Mouse (Mus musculus) bone marrow macrophage, adult 2 months (primary cell): Measurements from ENCODE around the gene Gm20388. TPM values are rescaled to one million over a fixed set of nuclear protein-coding genes. Genes with fewer than 3 reads are reported as not detected.

ENCODE experiments used
- H3K27ac ChIP-seq: 2 replicates; pipeline ENCODE4 v1.5.1; 2012; ENCODE audit warnings: low read depth, low read length; ENCODE audit not compliant: insufficient read depth
- H3K4me1 ChIP-seq: 2 replicates; pipeline ENCODE4 v1.6.1; 2012; ENCODE audit warnings: low read length; ENCODE audit not compliant: control insufficient read depth, insufficient read depth
- H3K4me3 ChIP-seq: 2 replicates; pipeline ENCODE4 v1.5.1; 2012; ENCODE audit warnings: mild to moderate bottlenecking, low read length, moderate library complexity; ENCODE audit not compliant: insufficient read depth
- CTCF ChIP-seq: IDR thresholded peaks from 2 replicates; pipeline ENCODE4 v1.5.1; 2012; ENCODE audit warnings: low read depth, mild to moderate bottlenecking, low read length, moderate library complexity
- POLR2A ChIP-seq: IDR thresholded peaks from 2 replicates; pipeline ENCODE4 v1.6.1; 2012; ENCODE audit warnings: mild to moderate bottlenecking, low read depth, low read length, borderline replicate concordance
- polyA plus RNA-seq: library from polyadenylated mRNA; stranded (reverse); fragments of >200 nt; gene quantifications from 2 replicates; pipeline ENCODE4 v1.2.4, GENCODE M21; 2012; ENCODE audit not compliant: missing spikeins, insufficient read depth, insufficient read length

Gm20388 gene
- polyA plus RNA-seq, 1 experiment: 32.7 TPM

GRCm38 (mm10) chr8:124066325-124067058, 4155.9 kb downstream of the Gm20388 start:
- H3K4me3 ChIP-seq: no peak overlapping the region
- TF ChIP-seq CTCF: no peak
- TF ChIP-seq POLR2A: no peak
- H3K27ac ChIP-seq: no peak overlapping the region
- peaks cover 15% of the 10 kb centered on the region for H3K4me1 ChIP-seq

GRCm38 (mm10) chr8:124067059-124067750, 4156.6 kb downstream of the Gm20388 start:
- H3K27ac ChIP-seq: no peak overlapping the region
- H3K4me3 ChIP-seq: no peak overlapping the region
- TF ChIP-seq CTCF: no peak
- TF ChIP-seq POLR2A: no peak
- peaks cover 15% of the 10 kb centered on the region for H3K4me1 ChIP-seq

DNA sequence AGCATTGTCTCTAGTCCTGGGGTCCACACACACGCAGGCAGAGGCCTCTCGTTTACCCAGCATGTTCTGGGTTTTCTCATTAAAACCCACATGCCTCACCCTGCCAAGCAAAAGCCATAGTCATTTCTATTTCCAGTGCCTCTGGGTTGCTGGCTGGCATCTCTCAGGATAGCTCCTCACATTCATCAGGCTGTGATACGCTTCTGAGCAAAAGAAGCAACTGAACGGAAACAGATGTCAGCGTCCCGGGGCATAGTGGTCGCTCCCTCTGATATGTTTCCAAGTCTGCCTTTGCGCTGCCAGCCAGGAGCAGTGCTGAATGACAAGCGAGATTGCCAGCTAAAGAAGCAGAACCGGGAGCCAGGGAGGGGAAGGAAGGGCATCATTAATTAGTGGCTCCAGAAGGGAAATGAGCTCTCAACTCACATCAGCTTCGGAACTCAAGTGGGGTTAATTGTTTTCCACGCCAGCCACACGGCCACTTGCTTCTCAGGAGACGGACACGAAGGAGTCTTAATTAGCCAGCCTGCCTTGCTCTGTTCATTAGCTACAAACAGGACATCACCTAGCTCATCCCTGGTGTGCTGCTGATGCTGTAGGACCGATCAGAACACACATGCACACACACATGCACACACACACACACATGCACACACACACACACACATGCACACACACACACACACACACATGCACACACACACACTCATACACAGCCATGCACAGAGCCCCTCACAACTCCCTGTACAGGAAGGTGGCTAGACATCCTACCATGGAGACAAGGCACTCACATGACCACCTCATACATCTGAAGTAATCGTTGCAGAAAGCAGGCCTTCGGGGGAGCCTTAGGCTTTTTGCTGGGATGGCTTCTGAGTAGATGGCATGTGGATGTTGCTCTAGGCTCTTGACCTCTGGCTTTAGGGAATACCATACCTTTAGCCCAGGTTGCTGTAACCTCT, 4160.0 kb downstream of the Gm20388 start:
- TF ChIP-seq POLR2A (no peak), CTCF (no peak)
- Histone ChIP-seq H3K4me1 (peaks cover 15% of the 10 kb centered on the region), H3K4me3 (no peak overlapping the region), H3K27ac (no peak overlapping the region)

GRCm38 (mm10) chr8:124075977-124076376, 4165.3 kb downstream of the Gm20388 start:
- no peak overlapping the region for H3K27ac ChIP-seq
- no peak overlapping the region for H3K4me3 ChIP-seq
- TF ChIP-seq POLR2A (no peak), CTCF (no peak)
- H3K4me1 ChIP-seq: no peaks in the 10 kb centered on the region

GRCm38 (mm10) chr8:124076416-124076815, 4165.8 kb downstream of the Gm20388 start:
- Histone ChIP-seq H3K4me1 (no peaks in the 10 kb centered on the region), H3K27ac (no peak overlapping the region), H3K4me3 (no peak overlapping the region)
- TF ChIP-seq CTCF: no peak

- H3K27ac ChIP-seq: no peak overlapping the region
- H3K4me1 ChIP-seq: no peaks in the 10 kb centered on the region
- TF ChIP-seq CTCF (no peak), POLR2A (no peak)
- no peak overlapping the region for H3K4me3 ChIP-seq
Observed at GRCm38 (mm10) chr8:124077377-124077776, 4166.7 kb downstream of the Gm20388 start.

GRCm38 (mm10) chr8:124077998-124078397, 4167.4 kb downstream of the Gm20388 start:
- Histone ChIP-seq H3K4me1 (no peaks in the 10 kb centered on the region), H3K4me3 (no peak overlapping the region), H3K27ac (no peak overlapping the region)
- TF ChIP-seq CTCF (no peak), POLR2A (no peak)

DNA sequence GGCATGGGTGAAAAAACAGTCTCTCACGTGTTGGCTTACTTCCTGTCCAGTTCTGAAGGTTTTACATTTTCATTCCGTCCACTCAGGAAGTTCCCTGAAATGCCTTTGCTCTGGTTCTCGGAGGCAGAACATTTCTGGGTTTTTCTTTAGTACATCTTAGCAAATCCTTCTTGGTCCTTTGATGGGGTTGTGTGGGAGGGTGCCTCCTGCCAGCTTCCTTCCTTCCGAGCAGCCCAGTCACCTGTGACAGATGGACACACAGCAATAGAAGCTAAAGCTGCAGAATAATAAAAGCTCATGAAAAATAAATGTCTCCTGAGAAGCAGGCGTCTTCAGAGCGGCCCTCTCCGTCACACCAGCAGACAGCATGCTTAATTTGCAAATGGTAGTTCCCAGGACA, 4168.3 kb downstream of the Gm20388 start:
- no peaks in the 10 kb centered on the region for H3K4me1 ChIP-seq
- no peak overlapping the region for H3K27ac ChIP-seq
- TF ChIP-seq POLR2A (no peak), CTCF (no peak)
- H3K4me3 ChIP-seq: no peak overlapping the region

GRCm38 (mm10) chr8:124080467-124081326, 4170.1 kb downstream of the Gm20388 start:
- H3K4me3 ChIP-seq: no peak overlapping the region
- TF ChIP-seq CTCF (no peak), POLR2A (no peak)

More at GRCm38 (mm10) chr8:124080467-124081326, 4170.1 kb downstream of the Gm20388 start:
- Histone ChIP-seq H3K27ac (no peak overlapping the region), H3K4me1 (peaks cover 3% of the 10 kb centered on the region)
